Mouse (Mus musculus): ENCODE measurements around the gene Adam10.

- TF ChIP-seq CTCF (IDR thresholded peaks at IDR 0.05) (no peak), EP300 (IDR thresholded peaks at IDR 0.05) (no peak)
These were observed 24.3 kb upstream of the Adam10 start for GRCm38 (mm10) chr9:70654496-70654895.
